Mouse (Mus musculus) embryonic facial prominence, embryonic 11.5 days (tissue): ENCODE measurements around the gene Pacsin3. TPM values are rescaled to one million over a fixed set of nuclear protein-coding genes. Genes with fewer than 3 reads are reported as not detected.

Source experiments
- ATAC-seq: fragments of 200-750 bp; cut with Nextera tagmentation; replicated peaks from 2 replicates; pipeline ENCODE4 v1.8.0; 2017; ENCODE audit warnings: low read depth; ENCODE audit not compliant: insufficient number of reproducible peaks, low FRiP score, low TSS enrichment
- DNase-seq: peaks from one replicate; pipeline ENCODE4 v3.0.0-alpha.2; 2015; ENCODE audit warnings: low spot score
- H3K27ac ChIP-seq: fragments of 300-500 bp; sonication (generic); replicated peaks from 2 replicates; pipeline ENCODE4 v1.5.1; 2014; ENCODE audit warnings: mild to moderate bottlenecking, low read depth, low read length, control low read depth
- H3K27me3 ChIP-seq: fragments of 300-500 bp; sonication (generic); 2 replicates; pipeline ENCODE4 v1.6.1; 2014; ENCODE audit warnings: mild to moderate bottlenecking, low read length, moderate library complexity, mixed read lengths; ENCODE audit not compliant: control insufficient read depth, insufficient read depth
- H3K36me3 ChIP-seq: fragments of 300-500 bp; sonication (generic); replicated peaks from 2 replicates; pipeline ENCODE4 v1.6.1; 2014; ENCODE audit warnings: low read depth, mild to moderate bottlenecking, low read length, moderate library complexity, mixed read lengths; ENCODE audit not compliant: control insufficient read depth, insufficient read depth
- H3K4me1 ChIP-seq: fragments of 300-500 bp; sonication (generic); 2 replicates; pipeline ENCODE4 v1.6.1; 2014; ENCODE audit warnings: low read length, mixed read lengths; ENCODE audit not compliant: control insufficient read depth, insufficient read depth
- H3K4me2 ChIP-seq: fragments of 300-500 bp; sonication (generic); 2 replicates; pipeline ENCODE4 v1.6.1; 2014; ENCODE audit warnings: low read depth, mild to moderate bottlenecking, control low read depth, low read length, moderate library complexity
- H3K4me3 ChIP-seq: fragments of 300-500 bp; sonication (generic); 2 replicates; pipeline ENCODE4 v1.5.1; 2014; ENCODE audit warnings: low read depth, low read length, control low read depth
- H3K9ac ChIP-seq: fragments of 300-500 bp; sonication (generic); replicated peaks from 2 replicates; pipeline ENCODE4 v1.6.1; 2014; ENCODE audit warnings: mild to moderate bottlenecking, control low read depth, low read length
- H3K9me3 ChIP-seq: fragments of 300-500 bp; sonication (generic); replicated peaks from 2 replicates; pipeline ENCODE4 v1.6.1; 2016; ENCODE audit warnings: mild to moderate bottlenecking, low read length, inconsistent platforms, mixed read lengths; ENCODE audit not compliant: control insufficient read depth
- WGBS: fragments of 180-500 bp; shearing (Covaris S2); extraction: QIAGEN DNeasy Blood & Tissue Kit; methylation state at CpG from one replicate; pipeline ENCODE4 v1.1.7; 2014; 5-methylcytosine and 5-hydroxymethylcytosine counted together
- polyA plus RNA-seq: library from polyadenylated mRNA; unstranded; fragments of >200 nt; fragmentation: Nextera tagmentation; extraction: Ambion mirVana; gene quantifications from 2 replicates; pipeline ENCODE4 v1.2.1, GENCODE M21; 2014

The Pacsin3 gene
- polyA plus RNA-seq, 1 experiment from 2014 or later: 20.1 TPM

DNA sequence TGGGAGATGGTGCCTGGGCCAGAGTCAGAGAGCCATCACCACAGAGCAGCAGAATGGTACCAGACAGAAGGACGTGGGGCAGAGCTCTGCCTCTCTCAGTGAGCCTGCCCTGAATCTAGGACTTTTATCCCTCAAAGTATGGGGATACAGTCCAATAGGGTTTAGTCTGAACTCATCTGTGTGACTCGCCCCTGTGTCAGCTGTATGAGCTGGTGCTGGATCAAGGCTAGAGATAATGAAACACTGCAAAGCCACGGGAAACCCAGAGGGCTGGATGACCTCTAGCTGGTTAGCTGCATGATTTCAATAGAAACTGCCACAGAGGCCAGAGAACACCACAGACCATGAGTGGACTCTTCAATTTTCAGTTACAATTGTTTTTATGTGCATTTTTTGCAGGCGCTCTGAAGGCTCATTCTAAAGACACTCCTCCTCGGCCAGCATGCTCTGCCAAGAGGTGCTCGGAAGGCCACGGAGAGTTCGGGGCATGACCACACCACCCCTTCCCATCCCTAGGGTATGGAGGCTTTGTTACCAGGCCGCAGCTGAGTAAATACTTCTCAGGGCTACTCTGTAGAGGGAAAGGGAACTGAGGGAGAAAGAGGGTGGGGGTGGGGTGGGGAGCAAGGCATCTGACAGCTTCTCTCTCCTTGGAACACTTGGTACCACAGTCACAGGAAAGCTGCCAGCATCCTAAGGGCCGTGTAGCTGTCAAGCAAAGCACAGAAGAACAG, 57.0 kb downstream of the Pacsin3 start:
- WGBS: 35% methylated on average over 10 of the region's 10 CpGs
- Histone ChIP-seq H3K9ac (peak overlapping the region; percentile 22; the same call in 1 of the 2 replicates), H3K27ac (no peak overlapping the region), H3K9me3 (no peaks in the 10 kb centered on the region), H3K4me2 (no peak overlapping the region), H3K36me3 (no peaks in the 10 kb centered on the region), H3K4me3 (no peak overlapping the region), H3K4me1 (peaks cover 2% of the 10 kb centered on the region; the same call in 1 of the 2 replicates), H3K27me3 (no peaks in the 10 kb centered on the region)
- peak; percentile 41; the same call in 1 of the 2 replicates for ATAC-seq
- DNase-seq: peak; percentile 51

DNA sequence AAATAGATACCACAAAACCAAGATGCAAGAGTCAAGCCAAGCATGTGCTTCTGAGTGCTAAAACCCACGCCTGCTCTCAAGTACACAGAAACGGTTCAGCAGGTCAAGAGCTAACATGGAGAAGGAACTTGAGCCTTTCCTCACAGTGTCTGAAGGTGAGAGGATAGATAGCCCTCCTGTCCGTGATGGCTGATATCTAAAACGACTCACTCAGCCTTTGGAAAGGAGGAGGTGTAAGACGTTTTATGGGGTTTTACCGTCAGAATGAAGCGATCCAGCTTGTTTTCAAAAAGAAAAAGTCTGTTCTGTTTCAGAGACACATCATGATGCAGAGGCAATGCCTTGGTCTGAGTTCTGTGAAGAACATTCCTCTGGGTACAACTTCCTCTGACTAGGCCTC, 58.4 kb downstream of the Pacsin3 start:
- H3K9me3 ChIP-seq: no peaks in the 10 kb centered on the region
- H3K27ac ChIP-seq: no peak overlapping the region
- no peaks in the 10 kb centered on the region for H3K27me3 ChIP-seq
- ATAC-seq: no peak
- no peaks in the 10 kb centered on the region; the same call in 1 of the 2 replicates for H3K4me1 ChIP-seq
- DNase-seq: no peak
- no peak overlapping the region for H3K9ac ChIP-seq
- no peak overlapping the region for H3K4me2 ChIP-seq
- H3K36me3 ChIP-seq: no peaks in the 10 kb centered on the region
- no peak overlapping the region for H3K4me3 ChIP-seq
- 91% methylated on average over 7 of the region's 7 CpGs for WGBS

Other genes with a start within 250 kb of the Pacsin3 start
- 3.5 and 4.5 TPM in 2 replicates for gene Rapsn, start 220.3 kb upstream of the Pacsin3 start, polyA plus RNA-seq
- gene Psmc3, start 201.9 kb upstream of the Pacsin3 start, polyA plus RNA-seq: 388 and 406 TPM in 2 replicates
- 22.0 and 22.1 TPM in 2 replicates for gene Slc39a13, start 185.5 kb upstream of the Pacsin3 start, polyA plus RNA-seq
- 3.0 and 3.6 TPM in 2 replicates for gene Spi1, start 173.6 kb upstream of the Pacsin3 start, polyA plus RNA-seq
- gene Mybpc3, start 137.8 kb upstream of the Pacsin3 start, polyA plus RNA-seq: 0.25 and 1.6 TPM in 2 replicates
- 7.9 and 8.0 TPM in 2 replicates for gene Madd, start 72.1 kb upstream of the Pacsin3 start, polyA plus RNA-seq
- gene Nr1h3, start 53.1 kb upstream of the Pacsin3 start, polyA plus RNA-seq: 0.91 and 0.95 TPM in 2 replicates
- 31.1 and 37.2 TPM in 2 replicates for gene Acp2, start 53.1 kb upstream of the Pacsin3 start, polyA plus RNA-seq
- gene Ddb2, start 19.0 kb upstream of the Pacsin3 start, polyA plus RNA-seq: 11.4 and 12.6 TPM in 2 replicates
- 82.9 and 83.6 TPM in 2 replicates for gene Arfgap2, start 9.0 kb downstream of the Pacsin3 start, polyA plus RNA-seq
- gene 1110051M20Rik, start 188.8 kb downstream of the Pacsin3 start, polyA plus RNA-seq: 79.8 and 84.7 TPM in 2 replicates
- gene Lrp4, start 201.6 kb downstream of the Pacsin3 start, polyA plus RNA-seq: 5.2 and 6.3 TPM in 2 replicates